Mouse (Mus musculus): ENCODE results near the gene Smoc2.
A peak's percentile ranks its signal among the peaks of the same experiment; 100 is the strongest.

Gene Smoc2

GRCm38 (mm10) chr17:14279177-14279965 is at the start of gene Smoc2:
Gene Smoc2 (plus strand): TSS chr17:14279506.
- peak; percentile 55 for DNase-seq (ENCODE audit: low spot score)

- DNase-seq (ENCODE audit: low spot score) = no peak
These were observed 48.4 kb upstream of the Smoc2 start for GRCm38 (mm10) chr17:14230698-14231430.

DNA sequence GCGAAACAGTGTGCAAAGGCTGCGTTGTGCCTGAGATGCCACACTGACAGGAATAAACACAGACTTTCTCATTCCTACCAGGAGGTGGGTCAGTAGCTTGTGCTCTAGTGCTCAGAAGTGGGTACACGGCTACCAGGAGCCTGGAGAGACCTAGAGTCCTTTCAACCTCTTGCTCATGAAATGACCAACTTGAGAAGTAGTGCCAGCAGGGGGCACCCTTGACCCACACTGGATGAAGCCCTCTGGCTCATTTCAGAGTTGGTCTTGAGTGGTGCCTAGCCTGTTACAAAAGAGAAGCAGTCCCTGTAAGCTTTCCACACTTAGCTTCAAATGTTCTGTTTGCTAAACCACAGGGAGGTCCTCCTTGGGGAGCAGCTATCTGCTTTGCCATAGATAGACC is 46.7 kb upstream of the Smoc2 start:
- peak; percentile 54 for DNase-seq (ENCODE audit: low spot score)

DNA sequence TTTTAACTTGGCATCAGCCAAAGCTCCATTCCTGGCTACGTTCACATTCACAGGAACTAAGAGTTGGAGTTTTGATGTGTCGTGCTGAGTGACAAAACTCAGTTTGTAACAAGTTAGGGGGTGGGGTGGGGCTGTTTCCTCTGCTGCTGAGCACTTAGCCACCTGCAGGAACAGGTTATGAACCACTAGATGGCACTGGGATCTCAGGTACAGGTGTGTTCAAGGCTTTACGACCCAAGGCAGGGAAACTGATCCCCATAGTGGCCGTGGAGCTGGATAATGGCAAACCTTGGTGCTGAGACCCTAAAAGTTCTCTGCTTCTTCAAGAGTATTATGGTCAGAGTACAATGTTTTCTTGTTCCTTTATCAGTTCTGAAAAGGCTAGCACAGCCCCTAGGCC is 45.6 kb upstream of the Smoc2 start:
- no peak for DNase-seq (ENCODE audit: low spot score)

- DNase-seq (ENCODE audit: low spot score) = no peak
These were observed 44.4 kb upstream of the Smoc2 start for GRCm38 (mm10) chr17:14234774-14235389.

GRCm38 (mm10) chr17:14237134-14237533 is 42.2 kb upstream of the Smoc2 start:
- DNase-seq (ENCODE audit: low spot score) = no peak

GRCm38 (mm10) chr17:14239960-14240359 is 39.3 kb upstream of the Smoc2 start:
- DNase-seq (ENCODE audit: low spot score) = no peak

DNA sequence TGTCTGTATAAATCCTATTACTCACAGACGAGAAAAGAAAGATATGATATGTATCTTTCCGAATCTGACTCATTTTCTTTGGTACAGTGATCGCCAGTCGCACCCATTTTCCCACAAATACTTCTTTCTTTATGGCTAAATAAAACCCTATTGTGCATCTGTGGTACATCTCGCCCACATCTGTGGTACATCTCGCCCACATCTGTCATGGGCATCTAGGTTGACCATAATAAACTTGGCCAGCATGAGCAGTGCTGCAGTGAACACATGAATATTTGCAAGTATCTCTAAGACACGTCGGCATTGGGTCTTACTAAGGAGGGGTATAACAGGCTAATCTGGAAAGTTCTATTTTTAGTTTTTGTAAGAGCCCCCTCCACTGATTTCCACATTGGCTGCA is 36.7 kb upstream of the Smoc2 start:
- no peak for DNase-seq (ENCODE audit: low spot score)

- no peak for DNase-seq (ENCODE audit: low spot score)
These were observed 34.9 kb upstream of the Smoc2 start for GRCm38 (mm10) chr17:14244195-14244965.

- DNase-seq (ENCODE audit: low spot score) = no peak
These were observed 33.0 kb upstream of the Smoc2 start for GRCm38 (mm10) chr17:14246266-14246665.

GRCm38 (mm10) chr17:14247931-14248330 is 31.4 kb upstream of the Smoc2 start:
- no peak for DNase-seq (ENCODE audit: low spot score)

DNA sequence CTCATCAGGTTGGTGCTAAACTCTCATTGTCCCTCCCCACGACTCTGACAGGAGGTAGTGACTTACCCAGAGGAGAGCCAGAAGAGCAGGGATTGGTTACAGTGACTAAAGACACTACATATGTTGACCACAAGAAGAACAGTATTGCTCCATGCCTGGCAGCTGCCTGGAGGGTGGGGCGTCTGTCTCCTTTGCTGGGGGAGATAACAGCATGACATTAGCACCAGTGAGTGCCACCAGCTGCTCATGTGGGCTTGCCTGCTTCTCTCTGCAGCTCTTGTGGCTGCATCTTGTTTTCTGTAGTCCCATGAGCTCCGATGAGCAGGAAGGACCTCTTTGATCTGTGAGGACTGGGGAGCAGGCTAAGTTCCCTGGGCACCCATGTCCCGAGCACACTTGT is 29.7 kb upstream of the Smoc2 start:
- no peak for DNase-seq (ENCODE audit: low spot score)

- DNase-seq (ENCODE audit: low spot score) = no peak
These were observed 28.9 kb upstream of the Smoc2 start for GRCm38 (mm10) chr17:14250401-14250800.

DNA sequence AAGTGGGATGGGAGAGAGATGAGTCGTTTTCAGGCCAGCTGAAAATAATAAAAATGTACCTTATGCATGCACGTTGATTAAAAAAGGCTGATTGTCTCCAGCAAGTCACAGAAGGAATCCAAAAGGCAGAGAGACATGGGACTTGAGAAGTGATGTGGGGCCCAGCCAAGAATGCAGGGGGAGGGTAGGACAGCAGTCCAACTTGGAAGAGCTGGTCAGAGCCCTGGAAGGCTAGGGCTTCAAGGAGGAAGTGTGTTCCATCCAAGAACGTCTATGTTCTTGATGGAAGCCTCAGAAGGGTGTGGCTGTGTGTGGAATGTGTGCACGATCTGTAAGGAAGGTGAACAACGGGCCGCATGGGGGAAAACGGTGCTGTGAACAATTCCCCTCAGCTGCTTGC is 26.9 kb upstream of the Smoc2 start:
- DNase-seq (ENCODE audit: low spot score) = no peak

DNA sequence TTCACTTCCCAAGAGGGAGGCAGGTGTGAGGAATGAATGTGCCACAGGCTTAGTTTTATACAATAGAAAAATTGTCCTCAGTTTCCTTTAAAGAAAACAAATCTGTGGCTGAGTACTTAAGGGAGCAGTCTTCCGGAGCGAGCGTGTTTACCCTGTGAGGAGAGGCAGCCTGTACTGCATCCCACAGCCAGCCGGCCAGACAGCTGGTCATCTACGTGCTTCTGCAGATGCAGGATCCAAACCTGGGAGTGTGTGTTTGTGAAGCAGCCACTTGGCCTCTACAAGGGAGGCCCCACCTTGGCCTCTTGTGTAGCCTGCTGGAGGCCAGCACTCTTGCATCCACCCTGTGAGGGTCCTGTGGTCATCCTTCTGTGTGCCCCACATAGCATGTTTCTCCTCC is 24.7 kb upstream of the Smoc2 start:
- no peak for DNase-seq (ENCODE audit: low spot score)

GRCm38 (mm10) chr17:14257799-14258520 is 21.3 kb upstream of the Smoc2 start:
- no peak for DNase-seq (ENCODE audit: low spot score)

GRCm38 (mm10) chr17:14258906-14259305 is 20.4 kb upstream of the Smoc2 start:
- DNase-seq (ENCODE audit: low spot score) = no peak

DNA sequence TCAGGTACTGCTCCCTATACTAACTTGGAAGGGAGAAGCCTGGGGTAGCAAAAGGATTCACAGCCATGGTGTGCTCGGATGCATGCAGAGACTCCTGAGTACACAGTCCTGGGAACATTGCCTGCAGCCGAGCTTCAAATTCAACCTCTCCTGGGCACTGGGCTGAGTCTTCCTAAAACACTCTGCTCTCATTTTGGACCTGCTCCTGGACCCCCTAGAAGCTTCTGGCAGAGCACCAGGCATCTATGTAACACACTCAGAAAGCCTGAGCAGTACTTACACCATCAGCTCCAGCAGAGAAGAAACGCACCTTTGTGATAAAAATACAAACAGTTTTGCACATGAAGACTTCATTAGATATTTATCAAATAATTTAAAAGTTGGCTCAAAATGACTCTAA is 18.3 kb upstream of the Smoc2 start:
- no peak for DNase-seq (ENCODE audit: low spot score)

- DNase-seq (ENCODE audit: low spot score) = no peak
These were observed 17.1 kb upstream of the Smoc2 start for GRCm38 (mm10) chr17:14262217-14262616.

DNA sequence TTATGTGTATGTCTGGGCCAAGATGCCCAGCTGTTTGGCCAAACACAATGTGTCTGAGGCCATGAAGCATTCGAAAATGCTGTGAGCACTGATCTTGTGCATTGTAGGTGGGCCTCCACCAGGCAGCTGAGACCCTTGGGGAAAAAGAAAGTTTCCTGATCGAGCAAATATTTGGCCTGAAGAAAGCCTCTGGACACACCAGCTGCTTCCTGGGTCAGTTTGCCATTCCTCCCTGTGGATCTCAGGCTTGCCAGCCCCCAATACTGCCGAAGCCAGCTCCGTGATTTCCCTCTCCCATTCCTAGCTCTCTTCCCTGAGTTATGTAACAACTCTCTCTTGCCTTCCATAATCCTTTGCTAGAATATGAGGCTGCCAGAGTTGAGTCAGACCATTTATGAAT is 11.3 kb upstream of the Smoc2 start:
- no peak for DNase-seq (ENCODE audit: low spot score)

- DNase-seq (ENCODE audit: low spot score) = no peak
These were observed 5.9 kb upstream of the Smoc2 start for GRCm38 (mm10) chr17:14273386-14273785.

- DNase-seq (ENCODE audit: low spot score) = no peak
These were observed 2.0 kb upstream of the Smoc2 start for GRCm38 (mm10) chr17:14277310-14277709.
